Mouse (Mus musculus) embryo, embryonic 11 days (tissue): ENCODE measurements around the gene Entpd8.

Source experiments
- DNase-seq: peaks from one replicate; pipeline ENCODE4 v3.0.0-alpha.2; 2015

Gene Entpd8

GRCm38 (mm10) chr2:25080076-25080475 is at the start of gene Entpd8:
TSS of gene Entpd8 (plus strand) at chr2:25080304.
- DNase-seq, result no peak

GRCm38 (mm10) chr2:25034994-25035393 is 45.1 kb upstream of the Entpd8 start:
- no peak for DNase-seq

GRCm38 (mm10) chr2:25040089-25040488 is 40.0 kb upstream of the Entpd8 start:
- DNase-seq, result no peak

GRCm38 (mm10) chr2:25050921-25051320 is 29.2 kb upstream of the Entpd8 start:
- no peak for DNase-seq

DNA sequence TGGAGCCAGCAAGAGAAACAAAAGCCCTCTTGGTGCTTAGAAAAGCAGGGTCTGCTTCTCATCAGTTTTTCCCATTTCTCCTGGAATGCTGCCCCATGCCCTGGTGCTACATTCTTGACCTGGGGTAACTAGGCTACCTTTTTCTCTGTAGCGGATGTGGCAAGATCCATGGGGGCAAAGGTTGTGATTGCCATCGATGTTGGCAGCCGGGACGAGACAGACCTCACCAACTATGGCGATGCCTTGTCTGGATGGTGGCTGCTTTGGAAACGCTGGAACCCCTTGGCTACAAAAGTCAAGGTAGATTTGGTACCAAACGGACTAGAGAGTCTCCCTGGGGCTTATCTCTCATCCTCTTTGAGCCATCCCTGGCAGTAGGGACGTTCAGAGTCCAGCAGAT is 28.7 kb upstream of the Entpd8 start:
- no peak for DNase-seq

DNA sequence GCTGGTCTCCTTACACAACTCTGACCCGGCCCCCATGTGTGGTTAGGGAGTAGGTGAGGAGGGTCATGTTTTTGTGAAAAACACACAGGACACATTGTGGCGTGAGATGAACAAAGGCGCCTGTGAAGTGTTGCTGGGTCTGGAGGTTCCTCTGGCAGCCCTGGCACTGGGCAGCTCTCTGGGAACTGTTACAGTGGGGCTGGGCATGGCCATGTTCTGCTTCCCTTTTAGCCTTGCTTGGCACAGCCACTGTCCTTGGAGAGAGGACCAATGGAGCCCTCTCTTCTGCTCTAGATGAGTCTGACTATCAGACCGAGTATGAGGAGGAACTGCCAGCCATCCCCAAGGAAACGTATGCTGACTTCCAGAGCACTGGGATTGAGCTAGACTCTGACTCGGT is 27.0 kb upstream of the Entpd8 start:
- DNase-seq, result no peak

GRCm38 (mm10) chr2:25054221-25055067 is 25.7 kb upstream of the Entpd8 start, which contains the start of gene Nsmf:
TSS of gene Nsmf (plus strand) at chr2:25054355.
- peak; percentile 92 for DNase-seq

DNA sequence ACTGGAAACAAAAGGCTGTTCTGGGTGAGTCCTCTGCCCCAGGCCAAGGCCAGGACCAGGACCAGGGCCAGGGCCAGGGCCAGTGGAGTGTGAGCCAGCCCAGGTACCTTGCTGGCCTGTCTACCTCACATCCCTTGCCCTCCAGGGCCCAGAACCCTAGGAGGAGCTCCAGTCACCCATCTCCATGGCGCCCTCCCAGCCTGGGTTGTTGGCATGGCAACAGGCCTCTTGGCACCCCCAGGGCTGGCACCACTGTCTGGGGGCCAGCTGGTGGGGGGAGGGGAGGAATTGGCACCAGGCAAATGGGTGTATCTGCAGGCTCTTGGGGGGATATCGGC is 25.1 kb upstream of the Entpd8 start:
- DNase-seq, result peak; percentile 5

DNA sequence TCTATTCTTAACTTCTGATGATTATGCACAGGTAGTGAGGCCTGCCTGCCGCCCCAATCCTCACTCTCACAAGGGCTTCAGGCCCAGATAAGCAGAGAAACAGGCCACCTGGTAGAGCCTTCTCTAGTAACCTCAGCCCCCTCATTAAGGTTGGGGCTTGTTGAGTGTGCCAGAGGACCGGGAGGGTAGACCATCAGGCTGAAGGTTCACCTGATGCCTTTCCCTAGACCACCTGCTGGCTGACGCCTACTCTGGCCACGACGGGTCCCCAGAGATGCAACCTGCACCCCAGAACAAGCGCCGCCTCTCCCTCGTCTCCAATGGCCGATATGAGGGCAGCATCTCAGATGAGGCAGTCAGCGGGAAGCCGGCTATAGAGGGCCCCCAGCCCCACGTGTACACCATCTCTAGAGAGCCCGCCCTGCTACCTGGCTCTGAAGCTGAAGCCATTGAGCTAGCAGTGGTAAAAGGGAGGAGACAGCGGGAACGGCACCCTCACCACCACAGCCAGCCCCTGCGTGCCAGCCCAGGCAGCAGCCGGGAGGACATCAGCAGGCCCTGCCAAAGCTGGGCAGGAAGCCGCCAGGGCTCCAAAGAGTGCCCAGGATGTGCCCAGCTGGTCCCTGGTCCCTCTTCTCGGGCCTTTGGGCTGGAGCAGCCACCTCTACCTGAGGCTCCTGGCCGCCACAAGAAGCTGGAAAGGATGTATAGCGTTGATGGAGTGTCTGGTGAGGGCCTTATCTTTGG is 24.5 kb upstream of the Entpd8 start:
- no peak for DNase-seq

DNA sequence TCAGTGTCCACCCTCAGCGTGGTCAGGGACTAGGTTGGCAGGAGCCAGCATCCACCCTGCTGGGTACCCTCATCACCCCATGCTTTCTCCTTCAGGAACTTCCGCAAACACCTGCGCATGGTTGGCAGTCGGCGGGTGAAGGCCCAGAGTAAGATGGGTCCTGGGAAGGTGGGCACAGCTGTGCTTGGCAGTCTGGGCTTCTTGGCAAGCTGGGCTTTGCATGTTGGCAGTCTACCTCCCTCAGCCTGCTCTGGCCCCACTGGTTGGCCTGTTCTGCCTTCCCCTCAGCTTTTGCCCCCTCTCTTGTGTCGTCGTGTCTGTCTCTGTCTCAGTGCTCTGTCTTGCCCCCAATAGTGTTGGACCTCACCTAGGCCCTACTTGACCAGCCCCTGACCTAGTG is 21.2 kb upstream of the Entpd8 start:
- no peak for DNase-seq

DNA sequence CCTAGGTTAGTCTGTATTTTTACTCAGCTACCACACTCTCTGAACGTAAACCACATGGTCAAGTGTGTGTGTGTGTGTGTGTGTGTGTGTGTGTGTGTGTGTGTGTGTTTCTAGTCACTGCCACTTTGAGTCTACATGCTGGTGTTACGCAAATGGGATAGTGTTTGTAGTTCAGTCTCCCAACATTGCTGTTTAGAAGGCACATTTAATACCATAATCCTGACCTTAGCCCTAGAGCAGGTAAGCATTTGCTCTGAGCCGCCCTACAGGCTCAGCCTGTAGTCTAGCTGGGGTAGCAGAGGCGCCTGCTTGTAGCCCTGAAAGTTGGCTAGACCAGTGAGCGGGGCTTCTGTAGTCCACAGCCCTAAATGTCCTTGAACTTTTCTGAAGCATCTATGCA is 16.6 kb upstream of the Entpd8 start:
- no peak for DNase-seq

- no peak for DNase-seq
Observed at GRCm38 (mm10) chr2:25064285-25064684, 15.8 kb upstream of the Entpd8 start.

- DNase-seq, result no peak
Observed at GRCm38 (mm10) chr2:25065537-25065936, 14.6 kb upstream of the Entpd8 start.

DNA sequence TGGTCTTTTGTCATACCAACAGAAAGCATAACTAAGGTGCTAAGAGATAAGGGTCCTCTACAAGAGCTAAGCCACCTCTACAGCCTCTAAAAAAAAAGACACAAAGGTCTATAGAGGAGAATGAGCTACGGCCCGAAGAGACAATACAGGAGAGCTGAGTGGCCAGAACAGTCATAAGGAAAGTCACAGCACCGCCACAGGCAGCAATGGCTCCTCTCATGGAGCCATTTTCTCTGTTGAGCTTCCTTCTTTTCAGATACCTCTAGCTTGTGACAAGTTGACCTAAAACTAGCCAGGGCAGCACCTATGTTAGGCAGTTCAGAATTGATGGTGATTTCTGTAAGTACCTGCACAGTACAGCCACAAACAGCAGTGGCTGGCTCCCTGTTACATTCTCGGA is 13.6 kb upstream of the Entpd8 start:
- DNase-seq, result no peak

DNA sequence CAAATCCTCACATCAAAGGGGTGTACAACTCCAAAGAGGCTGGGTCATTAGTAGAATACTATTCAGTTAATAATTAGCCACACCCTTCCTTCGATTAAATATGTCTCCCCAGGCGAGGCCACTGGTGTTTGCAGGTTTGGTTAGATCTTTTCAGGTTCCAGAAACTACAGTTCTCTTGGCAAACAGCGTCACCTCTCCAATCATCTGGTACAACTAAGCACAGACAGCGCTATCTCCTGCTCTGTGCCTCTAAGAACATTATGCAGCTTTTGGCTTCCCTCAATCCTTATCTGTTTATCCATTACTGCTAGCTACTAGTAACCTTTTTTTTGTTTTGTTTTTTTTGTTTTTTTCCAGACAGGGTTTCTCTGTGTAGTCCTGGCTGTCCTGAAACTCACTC is 10.6 kb upstream of the Entpd8 start:
- DNase-seq, result no peak

GRCm38 (mm10) chr2:25072398-25072797 is 7.7 kb upstream of the Entpd8 start:
- no peak for DNase-seq

- DNase-seq, result no peak
Observed at GRCm38 (mm10) chr2:25075506-25075905, 4.6 kb upstream of the Entpd8 start.

DNA sequence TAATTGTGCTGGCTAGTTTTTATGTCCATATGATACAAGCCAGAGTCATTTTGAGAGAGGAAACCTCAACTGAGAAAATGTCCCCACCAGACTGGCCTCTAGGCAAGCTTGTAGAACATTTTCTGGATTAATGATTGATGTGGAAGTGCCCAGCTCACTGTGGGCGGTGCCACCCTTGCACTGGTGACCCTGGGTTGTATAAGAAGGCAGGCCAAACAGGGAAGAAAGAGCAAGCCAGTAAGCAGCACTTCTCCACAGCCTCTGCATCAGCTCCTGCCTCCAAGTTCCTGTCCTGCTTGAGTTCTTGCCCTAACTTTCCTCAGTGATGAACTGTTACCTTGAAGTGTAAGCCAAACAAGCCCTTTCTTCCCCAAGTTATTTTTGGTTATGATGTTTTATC is 1.1 kb upstream of the Entpd8 start:
- no peak for DNase-seq

DNA sequence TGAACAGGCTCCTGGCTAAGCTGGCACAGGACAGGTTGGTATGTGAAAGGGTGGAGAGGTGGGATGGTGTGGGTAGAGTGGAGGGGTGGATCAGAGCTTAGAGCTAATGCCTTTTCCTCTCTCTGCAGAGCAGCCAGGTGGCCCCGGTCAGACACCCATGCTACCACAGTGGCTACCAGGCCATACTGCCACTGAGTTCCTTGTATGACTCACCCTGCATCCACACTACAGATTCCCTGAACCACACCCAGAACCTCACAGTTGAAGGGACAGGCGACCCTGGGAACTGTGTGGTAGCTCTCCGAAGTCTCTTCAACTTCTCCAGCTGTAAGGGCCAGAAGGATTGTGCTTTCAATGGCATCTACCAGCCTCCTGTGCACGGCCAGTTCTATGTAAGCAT is 3.6 kb downstream of the Entpd8 start:
- DNase-seq, result no peak

DNA sequence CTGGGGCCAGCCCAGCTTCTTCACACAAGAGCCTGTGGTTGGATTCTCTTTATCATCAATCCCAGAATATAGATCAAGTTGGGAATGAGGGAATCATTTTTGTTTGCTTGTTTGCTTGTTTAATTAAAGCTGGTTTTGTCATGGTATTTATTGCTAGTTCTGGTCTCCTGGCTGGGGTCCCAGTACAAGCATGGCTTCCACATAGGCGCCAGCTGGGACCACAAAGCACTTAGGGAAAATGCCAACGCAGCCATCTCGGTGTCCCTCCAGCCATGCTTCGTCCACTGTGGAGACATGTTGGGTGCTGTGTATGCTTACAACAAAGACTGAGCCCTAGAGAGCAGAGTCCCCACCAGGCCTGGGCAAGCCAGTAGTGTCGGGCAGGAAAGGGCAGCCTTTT is 5.5 kb downstream of the Entpd8 start:
- no peak for DNase-seq

DNA sequence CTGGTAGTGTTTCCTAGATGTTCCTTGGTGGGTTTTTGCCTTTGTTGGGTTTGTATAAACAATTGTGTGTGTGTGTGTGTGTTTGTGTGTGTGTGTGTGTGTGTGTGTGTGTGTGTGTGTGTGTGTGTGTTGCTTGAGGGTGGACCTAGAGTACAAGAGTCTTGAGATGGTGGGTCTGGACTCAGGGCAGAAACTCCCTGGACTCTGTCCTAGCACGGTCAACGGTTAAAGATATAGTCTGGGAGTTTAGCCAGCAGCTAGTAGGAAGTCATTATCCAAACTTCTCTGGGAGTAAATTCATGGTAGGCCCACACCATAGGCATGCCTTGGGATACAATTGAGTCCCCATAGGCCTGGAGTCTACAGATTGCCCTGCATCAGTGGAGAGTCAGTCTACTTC is 7.7 kb downstream of the Entpd8 start:
- no peak for DNase-seq

- DNase-seq, result no peak
Observed at GRCm38 (mm10) chr2:25088636-25089035, 8.5 kb downstream of the Entpd8 start.

- no peak for DNase-seq
Observed at GRCm38 (mm10) chr2:25094785-25095108, 14.6 kb downstream of the Entpd8 start.

- DNase-seq, result peak; percentile 57
Observed at GRCm38 (mm10) chr2:25095109-25095850, 15.2 kb downstream of the Entpd8 start, which contains the start of gene Noxa1. TSS of gene Noxa1 (minus strand) at chr2:25095149.
